Mouse (Mus musculus) gastrocnemius, postnatal 10 days (tissue): ENCODE results near the gene Gsta1. TPM values are rescaled to one million over a fixed set of nuclear protein-coding genes. Genes with fewer than 3 reads are reported as not detected.
"Not testable (repeated sequence)": the region's sequence is repeated elsewhere in the genome, so short reads cannot be mapped to it uniquely, and the experiment has no call there.

Source experiments
- DNase-seq: peaks from one replicate; pipeline ENCODE4 v3.0.0; 2021; ENCODE audit warnings: mixed read lengths
- long read RNA-seq, 2 experiments: library from polyadenylated mRNA; stranded (forward); transcript quantifications; one replicate each; pipeline ENCODE4 v2.0.0; 2021
- total RNA-seq, 2 experiments: library from RNA; stranded (reverse); gene quantifications; 2 replicates each; pipeline ENCODE4 v1.2.3; 2021

Gene Gsta1
- not detected for total RNA-seq
- long read RNA-seq, experiment 1: 0 reads
- long read RNA-seq, experiment 2: 0 reads

- not testable (repeated sequence) for DNase-seq
These were observed at the start of gene Gsta1 for GRCm38 (mm10) chr9:78230461-78230860. Gene Gsta1 (plus strand): TSS chr9:78230656.

GRCm38 (mm10) chr9:78182474-78182873 lies 48.0 kb upstream of the Gsta1 start, which contains the start of gene Gsta4:
Gene Gsta4 (plus strand): TSS chr9:78182774.
- not testable (repeated sequence) for DNase-seq

- no peak for DNase-seq
These were observed 44.8 kb upstream of the Gsta1 start for GRCm38 (mm10) chr9:78185686-78186085.

GRCm38 (mm10) chr9:78188910-78189309 lies 41.5 kb upstream of the Gsta1 start:
- DNase-seq: no peak

GRCm38 (mm10) chr9:78190651-78191634 lies 39.5 kb upstream of the Gsta1 start:
- no peak for DNase-seq

- DNase-seq: peak; percentile 35
These were observed 38.7 kb upstream of the Gsta1 start for GRCm38 (mm10) chr9:78191736-78192135.

- peak; percentile 36 for DNase-seq
These were observed 36.4 kb upstream of the Gsta1 start for GRCm38 (mm10) chr9:78193902-78194597.

- no peak for DNase-seq
These were observed 35.4 kb upstream of the Gsta1 start for GRCm38 (mm10) chr9:78195034-78195433.

- DNase-seq: no peak
These were observed 32.7 kb upstream of the Gsta1 start for GRCm38 (mm10) chr9:78197801-78198200.

GRCm38 (mm10) chr9:78204194-78204593 lies 26.3 kb upstream of the Gsta1 start:
- DNase-seq: no peak

GRCm38 (mm10) chr9:78208956-78209355 lies 21.5 kb upstream of the Gsta1 start:
- DNase-seq: no peak

- DNase-seq: no peak
These were observed 20.4 kb upstream of the Gsta1 start for GRCm38 (mm10) chr9:78210079-78210478.

GRCm38 (mm10) chr9:78210821-78211220 lies 19.6 kb upstream of the Gsta1 start:
- DNase-seq: no peak

- no peak for DNase-seq
These were observed 18.9 kb upstream of the Gsta1 start for GRCm38 (mm10) chr9:78211521-78211920.

- DNase-seq: no peak
These were observed 18.0 kb upstream of the Gsta1 start for GRCm38 (mm10) chr9:78212341-78213049.

- no peak for DNase-seq
These were observed 13.4 kb upstream of the Gsta1 start for GRCm38 (mm10) chr9:78217074-78217473.

- no peak for DNase-seq
These were observed 7.8 kb upstream of the Gsta1 start for GRCm38 (mm10) chr9:78222616-78223015.

GRCm38 (mm10) chr9:78223221-78223902 lies 7.1 kb upstream of the Gsta1 start:
- no peak for DNase-seq

GRCm38 (mm10) chr9:78224418-78224817 lies 6.0 kb upstream of the Gsta1 start:
- DNase-seq: no peak

- no peak for DNase-seq
These were observed 5.2 kb upstream of the Gsta1 start for GRCm38 (mm10) chr9:78225304-78225703.

- no peak for DNase-seq
These were observed 2.3 kb upstream of the Gsta1 start for GRCm38 (mm10) chr9:78228122-78228521.

GRCm38 (mm10) chr9:78229658-78230057 lies 798 bp upstream of the Gsta1 start:
- DNase-seq: not testable (repeated sequence)
